Comparison of ENCODE assay signal across 8 mouse cellular contexts in the genomic region with DNA sequence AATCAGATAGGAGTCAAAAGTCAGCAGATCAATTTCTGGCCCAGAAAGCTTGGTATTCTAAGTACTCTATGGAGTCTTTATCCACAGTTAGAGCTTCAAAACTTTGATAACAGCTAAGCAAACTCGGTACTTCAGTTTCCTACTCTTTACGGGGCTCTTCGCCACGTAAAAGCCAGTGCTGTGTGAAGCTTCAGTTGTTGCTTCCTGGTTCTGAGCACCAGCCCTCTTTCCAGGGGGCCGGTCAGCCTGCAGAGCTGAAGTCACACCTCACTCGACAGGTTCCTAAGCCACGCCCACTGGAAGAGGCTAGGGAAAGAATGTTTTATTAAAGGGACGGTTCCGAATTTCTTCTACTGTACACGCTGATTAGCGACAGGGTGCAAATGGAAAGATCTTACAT. TPM values are rescaled to one million over a fixed set of nuclear protein-coding genes. Genes with fewer than 3 reads are reported as not detected.
DNase-seq lines count a peak whose midpoint lies in the region; ATAC-seq lines count a peak whose summit lies in the region.

No protein-coding gene starts in this region.

- ATAC-seq in heart, embryonic 13.5 days (ENCODE audit: extremely low read depth, insufficient number of reproducible peaks, low FRiP score, low TSS enrichment), result no peak
- ATAC-seq in megakaryocyte, adult 5-6 weeks (ENCODE audit: poor library complexity, severe bottlenecking), result peak; percentile 92

- DNase-seq in CD4-positive, CD25-positive, alpha-beta regulatory T cell, adult 2 months (ENCODE audit: low read depth, low spot score), result peak; percentile 77
- DNase-seq in adrenal gland, postnatal 36 days, result peak; percentile 41 to 50
- peak; percentile 87 to 91 for DNase-seq in kidney, postnatal 25 days
- peak; percentile 46 for DNase-seq in thymus, postnatal 25 days
- no peak for DNase-seq in layer of hippocampus, adult 8-10 months (ENCODE audit: low spot score in 2 of 2)
- DNase-seq in layer of hippocampus, postnatal 36 days, result no peak

- H3K4me2 ChIP-seq in heart, embryonic 13.5 days, result peak overlapping the region; percentile 73

- WGBS in heart, embryonic 13.5 days, result 4% methylated on average over 11 of the region's 11 CpGs

- H3K4me1 ChIP-seq in heart, embryonic 13.5 days, result peaks cover 32% of the 10 kb centered on the region

- no peaks in the 10 kb centered on the region for H3K9me3 ChIP-seq in heart, embryonic 13.5 days

- no peak overlapping the region for H3K27ac ChIP-seq in heart, embryonic 13.5 days (replicated peaks)

- peak overlapping the region; percentile 52 for H3K4me3 ChIP-seq in heart, embryonic 13.5 days

- peaks cover under 1% of the 10 kb centered on the region; the same call in 1 of the 2 replicates for H3K36me3 ChIP-seq in heart, embryonic 13.5 days

- peak overlapping the region; percentile 77 for H3K9ac ChIP-seq in heart, embryonic 13.5 days

- no peaks in the 10 kb centered on the region for H3K27me3 ChIP-seq in heart, embryonic 13.5 days (replicated peaks)

RNA-seq across cellular contexts. Expression of gene Zdhhc23, which starts 36.6 kb away (rescaled TPM):
- total RNA-seq in adrenal gland, postnatal 36 days (2021), result 1 to 10 TPM in 1 of 2 experiments, under 1 TPM in 1; 0.56 to 1.0 TPM
- polyA plus RNA-seq in heart, embryonic 13.5 days (2015; fragmentation: Nextera tagmentation; extraction: Ambion mirVana), result 1.2 and 1.4 TPM in 2 replicates
- 0.91 and 0.98 TPM in 2 replicates for total RNA-seq in megakaryocyte, adult 5-6 weeks (2015)
- total RNA-seq in megakaryocyte, adult 5-6 weeks (2017), result 0.41 and 1.5 TPM in 2 replicates
- total RNA-seq in layer of hippocampus, adult 8-10 months (2022), result 10 to 100 TPM; 43.1 to 51.1 (median 48.6) TPM
- 10 to 100 TPM; 47.1 to 47.3 TPM for total RNA-seq in layer of hippocampus, postnatal 36 days (2021)

RNA-seq across cellular contexts. Expression of gene Gramd1c, which starts 47.0 kb away (rescaled TPM):
- total RNA-seq in adrenal gland, postnatal 36 days (2021), result 1 to 10 TPM; 1.3 to 1.5 TPM
- 4.7 and 6.7 TPM in 2 replicates for polyA plus RNA-seq in heart, embryonic 13.5 days (2015; fragmentation: Nextera tagmentation; extraction: Ambion mirVana)
- total RNA-seq in megakaryocyte, adult 5-6 weeks (2015), result 0.21 and 0.74 TPM in 2 replicates
- total RNA-seq in megakaryocyte, adult 5-6 weeks (2017), result 0.40 and 0.89 TPM in 2 replicates
- 1 to 10 TPM; 3.6 to 8.0 (median 5.4) TPM for total RNA-seq in layer of hippocampus, adult 8-10 months (2022)
- total RNA-seq in layer of hippocampus, postnatal 36 days (2021), result 1 to 10 TPM; 3.5 to 3.9 TPM

Comparison
In these comparisons a context has a peak if more than half of its experiments do, and no peak if none do; other contexts are left out.
1. DNase-seq: peak in CD4-positive, CD25-positive, alpha-beta regulatory T cell, adult 2 months (single experiment), adrenal gland, postnatal 36 days (2 of 2), kidney, postnatal 25 days (2 of 2) and thymus, postnatal 25 days (single experiment); none in layer of hippocampus, adult 8-10 months (0 of 2) and layer of hippocampus, postnatal 36 days (0 of 2).
2. RNA of gene Zdhhc23, which starts 36.6 kb away (total RNA-seq): 43.1 to 51.1 TPM in layer of hippocampus, adult 8-10 months and 47.1 to 47.3 TPM in layer of hippocampus, postnatal 36 days; 0.41 to 1.5 TPM in megakaryocyte, adult 5-6 weeks and 0.56 to 1.0 TPM in adrenal gland, postnatal 36 days; every median in the first group is over 10 times any median in the second.